Mouse (Mus musculus) hindbrain, embryonic 13.5 days (tissue): ENCODE measurements around the gene Gnao1. TPM values are rescaled to one million over a fixed set of nuclear protein-coding genes. Genes with fewer than 3 reads are reported as not detected.

ENCODE experiments used
- ATAC-seq: fragments of 200-750 bp; cut with Nextera tagmentation; 2 replicates; pipeline ENCODE4 v1.8.0; 2017; ENCODE audit warnings: moderate TSS enrichment; ENCODE audit not compliant: low FRiP score
- H3K27ac ChIP-seq: fragments of 300-500 bp; sonication (generic); 2 replicates; pipeline ENCODE4 v1.5.1; 2015; ENCODE audit warnings: inconsistent platforms, mild to moderate bottlenecking, moderate library complexity
- H3K27me3 ChIP-seq: fragments of 300-500 bp; sonication (generic); 2 replicates; pipeline ENCODE4 v1.6.1; 2015; ENCODE audit warnings: mild to moderate bottlenecking, inconsistent platforms
- H3K36me3 ChIP-seq: fragments of 300-500 bp; sonication (generic); 2 replicates; pipeline ENCODE4 v1.6.1; 2015; ENCODE audit warnings: mild to moderate bottlenecking, inconsistent platforms
- H3K4me1 ChIP-seq: fragments of 300-500 bp; sonication (generic); replicated peaks from 2 replicates; pipeline ENCODE4 v1.6.1; 2015; ENCODE audit warnings: inconsistent platforms
- H3K4me2 ChIP-seq: fragments of 300-500 bp; sonication (generic); 2 replicates; pipeline ENCODE4 v1.6.1; 2015; ENCODE audit warnings: inconsistent platforms, mild to moderate bottlenecking, moderate library complexity
- H3K4me3 ChIP-seq: fragments of 300-500 bp; sonication (generic); 2 replicates; pipeline ENCODE4 v1.5.1; 2015; ENCODE audit warnings: mild to moderate bottlenecking, inconsistent platforms
- H3K9ac ChIP-seq: fragments of 300-500 bp; sonication (generic); 2 replicates; pipeline ENCODE4 v1.6.1; 2015; ENCODE audit warnings: mild to moderate bottlenecking, inconsistent platforms
- H3K9me3 ChIP-seq: fragments of 300-500 bp; sonication (generic); 2 replicates; pipeline ENCODE4 v1.6.1; 2016; ENCODE audit warnings: inconsistent platforms
- WGBS: fragments of 180-500 bp; shearing (Covaris S2); methylation state at CpG from one replicate; pipeline ENCODE4 v1.1.7; 2015; 5-methylcytosine and 5-hydroxymethylcytosine counted together
- polyA plus RNA-seq: library from polyadenylated mRNA; unstranded; fragments of >200 nt; fragmentation: Nextera tagmentation; extraction: Ambion mirVana; gene quantifications from 2 replicates; pipeline ENCODE4 v1.2.1, GENCODE M21; 2015

The Gnao1 gene
- polyA plus RNA-seq, 1 experiment from 2014 or later, result 145 TPM

DNA sequence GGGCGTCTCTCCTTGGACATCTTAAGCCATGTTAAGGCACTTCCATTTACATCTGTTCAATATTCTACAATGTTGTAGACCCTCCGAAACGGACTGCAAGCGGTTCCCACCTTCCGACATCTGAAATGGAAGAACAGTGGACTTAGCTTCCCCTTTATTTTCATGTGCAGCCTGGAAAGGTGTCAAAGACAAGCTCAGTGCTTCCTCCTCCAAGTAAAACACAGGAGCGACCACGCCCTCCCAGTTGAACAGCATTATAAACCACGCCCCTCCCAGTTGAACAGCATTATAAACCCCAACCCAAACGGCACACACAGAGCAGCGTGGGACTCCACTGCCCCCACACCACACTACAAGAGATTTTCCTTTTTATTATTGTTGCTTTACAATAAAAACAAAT is 161.7 kb downstream of the Gnao1 start:
- Histone ChIP-seq H3K27me3 (no peaks in the 10 kb centered on the region), H3K9ac (no peak overlapping the region), H3K9me3 (no peaks in the 10 kb centered on the region), H3K4me1 (no peaks in the 10 kb centered on the region), H3K36me3 (peaks cover 86% of the 10 kb centered on the region), H3K27ac (no peak overlapping the region), H3K4me3 (no peak overlapping the region), H3K4me2 (no peak overlapping the region)
- ATAC-seq, result no peak
- 94% methylated on average over 10 of the region's 10 CpGs for WGBS

DNA sequence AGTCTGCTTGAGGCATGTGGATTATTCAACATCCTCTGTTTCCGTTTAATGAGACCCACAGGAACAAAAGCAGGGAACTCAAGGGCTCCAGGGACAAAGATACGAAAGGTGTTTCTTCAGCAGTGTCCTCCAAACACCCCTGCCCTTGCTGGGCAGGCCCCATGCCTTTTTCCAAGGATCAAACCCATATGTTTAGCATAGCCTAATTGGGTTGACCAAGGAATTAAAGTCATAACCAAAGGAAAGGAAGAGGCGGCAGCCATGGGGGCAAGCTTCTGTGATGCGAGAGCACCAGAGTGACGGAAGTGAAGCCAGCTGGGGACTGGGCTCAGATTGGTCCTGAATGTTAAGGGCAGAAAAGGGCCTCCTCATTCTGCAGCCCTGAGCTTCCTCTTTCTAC is 162.4 kb downstream of the Gnao1 start:
- Histone ChIP-seq H3K9me3 (no peaks in the 10 kb centered on the region), H3K4me1 (no peaks in the 10 kb centered on the region), H3K27ac (no peak overlapping the region; the same call in 1 of the 2 replicates), H3K4me2 (no peak overlapping the region), H3K9ac (no peak overlapping the region), H3K27me3 (no peaks in the 10 kb centered on the region), H3K36me3 (peaks cover 85% of the 10 kb centered on the region), H3K4me3 (no peak overlapping the region)
- WGBS, result 87% methylated on average over 5 of the region's 5 CpGs
- no peak for ATAC-seq

DNA sequence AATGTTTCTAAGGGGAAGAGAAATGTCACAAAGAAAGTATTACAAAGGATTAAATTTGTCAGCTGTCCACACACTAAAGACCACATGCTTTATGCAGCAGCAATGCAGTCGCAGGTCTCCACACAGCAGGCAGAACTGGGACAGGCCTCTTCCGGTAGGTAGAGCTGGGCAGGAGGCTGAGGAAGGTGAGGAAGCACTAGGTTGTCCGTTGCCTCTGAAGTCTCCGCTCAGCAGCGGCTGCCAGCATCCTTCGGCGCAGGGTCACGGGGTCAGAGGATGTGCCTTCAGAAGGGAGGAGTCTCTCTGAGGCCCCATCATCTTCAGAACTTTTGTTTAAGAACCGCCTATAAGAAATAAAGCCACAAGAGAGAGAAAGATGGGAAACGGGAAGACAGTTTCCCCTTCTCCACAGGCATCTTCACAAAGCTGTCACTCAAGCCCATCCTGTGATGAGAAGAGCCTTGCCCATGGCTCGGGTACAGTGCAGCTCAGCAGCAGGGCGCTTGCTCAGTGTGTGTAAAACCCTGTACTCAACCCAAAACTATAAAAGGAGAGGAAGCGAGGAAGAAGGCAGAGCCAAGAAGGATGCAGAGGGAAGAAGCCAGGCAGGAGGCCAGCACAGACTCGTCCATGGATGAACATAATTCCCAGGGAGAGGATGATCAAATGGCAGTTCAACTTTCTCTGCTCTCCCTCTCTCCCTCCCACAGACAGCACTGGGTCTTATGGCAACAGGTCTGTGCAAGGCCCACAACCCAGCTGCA is 163.4 kb downstream of the Gnao1 start:
- no peak overlapping the region for H3K4me3 ChIP-seq

DNA sequence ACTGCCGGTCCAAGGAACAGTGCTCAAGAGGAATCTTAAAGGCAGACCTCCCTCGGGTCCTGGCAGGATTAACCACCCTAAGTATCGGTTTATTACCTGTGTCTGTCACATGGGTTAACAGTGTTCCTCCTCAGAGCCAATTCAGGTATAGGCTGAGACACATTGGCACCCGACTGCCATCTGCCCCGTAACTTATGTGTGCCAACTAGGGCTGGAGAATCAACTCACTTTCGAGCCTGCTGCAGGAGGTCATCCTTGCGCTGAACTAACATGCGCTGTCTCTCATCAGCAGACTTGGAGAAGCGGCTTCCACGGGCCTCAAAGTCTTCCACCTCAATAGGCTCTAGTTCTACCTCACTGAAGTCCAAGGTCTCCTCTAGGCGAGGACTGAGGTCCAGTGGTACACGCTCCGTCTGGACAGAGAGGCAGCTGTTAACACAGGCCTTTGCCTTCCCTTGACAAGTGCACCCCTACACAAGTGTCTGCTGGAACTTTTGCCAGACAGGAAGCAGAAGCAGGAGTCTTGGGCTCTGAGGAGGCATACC is 164.1 kb downstream of the Gnao1 start:
- no peak overlapping the region for H3K4me3 ChIP-seq

More for the DNA sequence above, 163.4 kb downstream of the Gnao1 start:
- no peaks in the 10 kb centered on the region for H3K27me3 ChIP-seq
- H3K36me3 ChIP-seq, result peaks cover 86% of the 10 kb centered on the region
- no peak overlapping the region for H3K4me2 ChIP-seq
- H3K27ac ChIP-seq, result no peak overlapping the region
- 83% methylated on average over 14 of the region's 14 CpGs for WGBS
- no peaks in the 10 kb centered on the region for H3K9me3 ChIP-seq
- H3K4me1 ChIP-seq, result no peaks in the 10 kb centered on the region
- no peak overlapping the region for H3K9ac ChIP-seq
- ATAC-seq, result no peak

DNA sequence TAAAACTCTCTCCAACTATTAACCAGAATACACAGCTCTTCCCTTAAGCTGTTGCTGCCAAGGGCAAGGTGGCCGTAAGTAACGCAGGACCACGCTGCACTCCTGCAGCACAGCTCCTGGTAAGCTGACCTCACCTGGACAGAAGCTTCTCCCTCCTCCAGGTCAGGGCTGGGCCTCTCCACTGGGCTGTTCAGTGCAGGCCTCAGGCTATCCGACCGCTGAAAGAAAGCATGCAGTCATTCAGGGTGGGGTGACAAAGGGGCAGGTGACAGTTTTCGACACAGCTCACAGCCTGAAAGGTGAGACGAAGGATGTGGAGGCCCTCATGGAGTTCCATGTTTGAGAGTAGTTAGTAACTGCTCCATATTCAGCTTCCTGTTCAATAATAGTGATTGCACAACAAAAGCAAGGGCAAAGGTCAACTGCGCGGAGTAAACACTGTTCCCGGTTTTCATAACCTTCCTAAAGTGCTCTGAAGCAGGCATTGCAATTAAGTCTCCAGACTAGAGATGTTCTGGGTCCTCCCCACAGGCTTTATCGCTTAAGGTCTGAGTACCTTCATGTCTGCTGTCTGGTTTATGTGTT is 164.9 kb downstream of the Gnao1 start:
- H3K27me3 ChIP-seq, result no peaks in the 10 kb centered on the region
- no peak overlapping the region for H3K4me2 ChIP-seq
- H3K9ac ChIP-seq, result no peak overlapping the region
- H3K36me3 ChIP-seq, result peaks cover 92% of the 10 kb centered on the region
- no peak for ATAC-seq
- 88% methylated on average over 11 of the region's 11 CpGs for WGBS
- no peaks in the 10 kb centered on the region for H3K9me3 ChIP-seq
- no peak overlapping the region for H3K27ac ChIP-seq
- no peaks in the 10 kb centered on the region for H3K4me1 ChIP-seq
- no peak overlapping the region for H3K4me3 ChIP-seq

More for the DNA sequence above, 164.1 kb downstream of the Gnao1 start:
- H3K27ac ChIP-seq, result no peak overlapping the region
- no peak overlapping the region for H3K4me2 ChIP-seq
- no peaks in the 10 kb centered on the region for H3K4me1 ChIP-seq
- H3K36me3 ChIP-seq, result peaks cover 88% of the 10 kb centered on the region
- no peaks in the 10 kb centered on the region for H3K27me3 ChIP-seq
- no peaks in the 10 kb centered on the region for H3K9me3 ChIP-seq
- 94% methylated on average over 13 of the region's 13 CpGs for WGBS
- H3K9ac ChIP-seq, result no peak overlapping the region
- ATAC-seq, result no peak

DNA sequence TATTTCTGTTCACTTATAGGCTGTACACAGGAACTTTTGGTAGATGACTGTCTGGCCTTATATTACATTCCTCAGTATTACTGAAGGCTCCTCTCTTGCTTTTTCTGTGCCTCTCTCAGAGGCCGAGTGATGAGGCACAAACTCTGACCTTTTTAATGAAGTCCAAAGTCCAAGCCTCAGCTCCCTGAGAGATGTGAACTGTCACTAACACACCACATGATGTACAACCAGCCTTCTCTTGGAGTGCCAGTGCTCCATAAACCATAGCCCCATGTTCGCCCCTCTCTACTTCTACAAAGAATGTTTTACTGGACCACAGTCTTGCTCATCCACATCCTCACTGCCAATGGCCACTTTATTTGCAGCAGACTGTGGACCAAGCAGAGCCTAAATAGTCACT is 165.6 kb downstream of the Gnao1 start:
- Histone ChIP-seq H3K4me3 (no peak overlapping the region), H3K4me1 (no peaks in the 10 kb centered on the region), H3K36me3 (peaks cover 92% of the 10 kb centered on the region), H3K9me3 (no peaks in the 10 kb centered on the region), H3K27me3 (no peaks in the 10 kb centered on the region), H3K9ac (no peak overlapping the region), H3K4me2 (no peak overlapping the region), H3K27ac (no peak overlapping the region)
- WGBS, result 96% methylated on average over 2 of the region's 2 CpGs
- ATAC-seq, result no peak

DNA sequence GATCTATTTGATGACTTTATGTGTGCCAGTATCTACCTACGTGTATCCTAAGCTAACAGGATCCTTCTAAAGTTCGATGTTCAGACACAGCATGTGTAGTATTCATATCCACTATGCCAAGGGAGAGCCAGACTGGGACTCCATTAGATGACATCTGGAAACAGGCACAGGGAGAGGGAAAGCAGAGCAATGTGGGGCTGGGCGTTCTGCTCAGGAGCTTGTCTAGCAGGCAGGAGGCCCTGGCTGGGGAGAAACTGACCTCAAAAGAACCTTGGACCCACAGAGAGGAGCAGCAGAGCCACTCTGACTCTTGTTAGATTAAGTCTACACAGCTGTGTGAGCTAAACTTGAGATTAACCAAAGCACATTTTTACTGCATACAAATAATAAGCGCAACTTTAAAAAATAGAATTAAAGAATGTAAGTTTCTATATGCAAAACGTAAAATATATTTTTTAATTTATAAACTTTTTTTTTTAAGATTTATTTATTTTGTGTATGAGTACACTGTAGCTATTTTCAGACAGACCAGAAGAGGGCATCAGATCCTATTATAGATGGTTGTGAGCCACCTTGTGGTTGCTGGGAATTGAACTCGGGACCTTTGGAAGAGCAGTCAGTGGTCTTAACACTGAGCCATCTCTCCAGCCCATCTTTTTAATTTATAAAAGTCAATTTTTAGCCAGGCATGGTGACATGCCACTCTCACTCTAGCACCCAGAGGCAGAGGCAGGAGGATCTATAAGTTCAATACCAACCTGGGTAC is 166.9 kb downstream of the Gnao1 start:
- Histone ChIP-seq H3K36me3 (peaks cover 93% of the 10 kb centered on the region), H3K9ac (no peak overlapping the region), H3K4me1 (no peaks in the 10 kb centered on the region), H3K27me3 (no peaks in the 10 kb centered on the region), H3K27ac (no peak overlapping the region), H3K4me2 (no peak overlapping the region), H3K4me3 (no peak overlapping the region), H3K9me3 (no peaks in the 10 kb centered on the region)
- WGBS, result 93% methylated on average over 6 of the region's 6 CpGs
- no peak for ATAC-seq

DNA sequence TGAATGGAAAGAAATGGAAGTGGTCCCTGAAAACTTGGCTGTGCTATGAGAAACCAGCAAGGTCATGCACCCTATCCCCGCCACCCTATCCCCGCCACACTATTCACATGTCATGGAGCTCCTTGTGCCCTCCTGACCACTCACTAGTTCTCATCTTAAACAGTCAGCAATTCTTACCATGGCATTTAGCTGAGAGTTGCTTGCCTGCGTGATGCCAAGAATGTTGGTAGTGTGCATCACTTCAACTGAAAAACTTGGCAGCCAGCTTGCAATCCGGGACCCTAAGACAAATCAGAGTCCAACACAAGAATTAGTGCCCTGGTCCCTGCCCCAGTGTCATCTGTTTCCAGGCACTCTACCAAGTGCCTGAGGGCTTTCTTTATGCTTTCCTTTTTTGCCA is 170.4 kb downstream of the Gnao1 start:
- no peak overlapping the region for H3K27ac ChIP-seq
- H3K4me2 ChIP-seq, result no peak overlapping the region
- no peaks in the 10 kb centered on the region for H3K9me3 ChIP-seq
- H3K27me3 ChIP-seq, result no peaks in the 10 kb centered on the region
- no peak for ATAC-seq
- 92% methylated on average over 4 of the region's 4 CpGs for WGBS
- H3K4me3 ChIP-seq, result no peak overlapping the region
- no peaks in the 10 kb centered on the region for H3K4me1 ChIP-seq
- no peak overlapping the region for H3K9ac ChIP-seq
- H3K36me3 ChIP-seq, result peaks cover 93% of the 10 kb centered on the region

DNA sequence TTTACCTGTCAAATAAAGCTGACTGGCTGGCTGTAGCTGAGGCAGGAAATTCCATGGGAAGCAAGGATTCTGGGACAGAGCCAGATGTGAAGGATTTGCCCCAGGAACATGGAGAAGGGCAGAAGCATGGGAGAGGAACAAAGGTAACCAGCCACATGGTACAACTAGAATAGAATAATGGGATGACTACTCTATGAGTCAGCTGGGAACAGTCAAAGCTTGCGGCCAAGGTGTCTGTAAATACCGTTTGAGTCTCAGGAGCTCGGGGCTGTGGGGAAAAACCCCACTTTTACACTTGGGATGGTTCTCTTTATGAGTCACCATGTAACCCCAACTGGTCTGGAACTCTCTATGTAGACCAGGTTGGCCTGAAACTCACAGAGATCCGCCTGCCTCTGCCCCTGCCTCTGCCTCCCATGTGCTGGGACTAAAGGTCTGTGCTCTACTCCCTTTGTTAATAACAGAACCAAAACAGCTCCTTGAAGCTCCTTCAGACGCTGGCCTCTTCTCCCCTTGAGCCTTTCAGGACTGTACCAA is 172.0 kb downstream of the Gnao1 start:
- Histone ChIP-seq H3K27ac (no peak overlapping the region), H3K27me3 (no peaks in the 10 kb centered on the region), H3K4me1 (no peaks in the 10 kb centered on the region), H3K9me3 (no peaks in the 10 kb centered on the region), H3K9ac (no peak overlapping the region), H3K4me2 (no peak overlapping the region), H3K36me3 (peaks cover 91% of the 10 kb centered on the region), H3K4me3 (no peak overlapping the region)
- ATAC-seq, result no peak
- WGBS, result 94% methylated on average over 5 of the region's 5 CpGs

DNA sequence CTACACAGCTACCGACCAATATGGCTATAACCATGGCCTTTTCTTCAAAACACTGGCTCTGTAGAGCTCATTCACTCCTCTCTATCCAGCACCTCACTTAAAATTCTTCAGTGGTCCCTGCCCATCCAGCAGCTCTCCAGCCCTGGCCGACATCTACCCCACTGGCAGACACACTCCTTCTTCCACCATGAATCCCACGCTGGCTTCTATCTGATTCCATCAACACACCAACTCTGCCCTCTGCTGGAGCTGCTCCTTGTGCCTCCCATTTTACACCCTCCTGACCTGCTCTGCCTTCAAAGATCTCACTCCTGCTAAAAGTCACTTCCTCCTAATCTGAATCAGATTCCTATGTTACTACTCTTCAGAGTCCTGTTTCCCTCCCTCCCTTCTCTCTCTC is 174.1 kb downstream of the Gnao1 start:
- no peak overlapping the region for H3K4me2 ChIP-seq
- H3K27ac ChIP-seq, result no peak overlapping the region
- no peaks in the 10 kb centered on the region for H3K27me3 ChIP-seq
- H3K9me3 ChIP-seq, result no peaks in the 10 kb centered on the region
- peaks cover 85% of the 10 kb centered on the region for H3K36me3 ChIP-seq
- no peaks in the 10 kb centered on the region for H3K4me1 ChIP-seq
- H3K9ac ChIP-seq, result no peak overlapping the region
- 75% methylated on average over 3 of the region's 3 CpGs for WGBS
- H3K4me3 ChIP-seq, result no peak overlapping the region
- no peak for ATAC-seq

DNA sequence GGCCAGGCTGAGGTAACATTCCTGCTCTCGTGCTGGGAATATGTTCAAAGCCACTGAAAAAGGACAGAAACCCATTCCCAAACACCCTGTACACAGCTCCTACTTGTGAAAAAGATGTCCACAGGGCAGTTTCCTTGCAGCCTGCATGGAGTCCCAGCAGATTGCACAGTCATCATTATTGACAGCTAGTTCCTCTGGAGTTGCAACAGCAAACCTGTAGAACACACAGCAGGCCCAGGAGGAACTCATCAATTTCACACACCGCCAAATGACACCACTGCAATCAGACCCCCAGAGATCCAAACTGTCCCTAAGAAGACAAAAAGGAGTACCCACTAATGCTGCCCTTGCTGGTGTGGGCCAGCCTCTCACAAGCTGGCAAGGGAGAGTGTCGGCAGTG is 175.0 kb downstream of the Gnao1 start:
- WGBS, result 91% methylated on average over 3 of the region's 3 CpGs
- Histone ChIP-seq H3K4me3 (no peak overlapping the region), H3K4me1 (no peaks in the 10 kb centered on the region)

DNA sequence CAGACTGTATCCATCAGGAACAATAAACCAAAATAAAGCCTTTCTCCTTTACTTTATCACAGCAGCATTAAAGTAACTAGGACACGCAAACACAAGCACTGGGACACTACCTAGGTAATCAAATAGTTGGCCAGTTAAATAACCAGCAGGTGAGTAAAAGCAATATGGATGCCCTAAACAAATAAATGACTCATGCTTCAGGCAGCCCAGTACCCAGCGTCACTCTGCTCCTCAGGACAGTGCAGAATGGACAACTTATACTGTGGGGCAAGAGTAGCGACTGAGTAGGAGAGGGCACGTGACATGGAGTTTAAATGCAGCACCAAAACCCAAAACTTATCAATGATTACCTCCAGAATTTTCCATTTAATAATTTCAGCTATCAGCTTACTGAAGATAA is 180.0 kb downstream of the Gnao1 start:
- Histone ChIP-seq H3K27ac (no peak overlapping the region), H3K9ac (no peak overlapping the region), H3K36me3 (peaks cover 63% of the 10 kb centered on the region), H3K27me3 (no peaks in the 10 kb centered on the region), H3K4me3 (no peak overlapping the region), H3K4me2 (no peak overlapping the region), H3K4me1 (no peaks in the 10 kb centered on the region), H3K9me3 (no peaks in the 10 kb centered on the region)
- no peak for ATAC-seq
- WGBS, result 97% methylated on average over 4 of the region's 4 CpGs

More for the DNA sequence above, 175.0 kb downstream of the Gnao1 start:
- ATAC-seq, result no peak
- H3K9me3 ChIP-seq, result no peaks in the 10 kb centered on the region
- no peaks in the 10 kb centered on the region for H3K27me3 ChIP-seq
- no peak overlapping the region for H3K9ac ChIP-seq
- H3K4me2 ChIP-seq, result no peak overlapping the region
- no peak overlapping the region for H3K27ac ChIP-seq
- H3K36me3 ChIP-seq, result peaks cover 84% of the 10 kb centered on the region
